Mouse (Mus musculus) lung, adult 2 months (tissue): ENCODE data around the gene Atad5.

Source experiments
- CTCF ChIP-seq: fragments of 200-500 bp; IDR thresholded peaks from 2 replicates; pipeline ENCODE4 v1.5.1; 2011; ENCODE audit warnings: mild to moderate bottlenecking, low read length, control low read depth; ENCODE audit not compliant: insufficient read depth
- POLR2A ChIP-seq: fragments of 200-500 bp; IDR thresholded peaks from 2 replicates; pipeline ENCODE4 v1.6.1; 2011; ENCODE audit warnings: low read depth, mild to moderate bottlenecking, control low read depth, low read length, borderline replicate concordance; ENCODE audit errors: extremely low read depth

- no peak for TF ChIP-seq CTCF
- TF ChIP-seq POLR2A, result no peak
These were observed 16.8 kb upstream of the Atad5 start for GRCm38 (mm10) chr11:80072365-80072764.
